Mouse (Mus musculus): ENCODE results near the gene Xrra1. TPM values are rescaled to one million over a fixed set of nuclear protein-coding genes. Genes with fewer than 3 reads are reported as not detected.
"Not testable (repeated sequence)": the region's sequence is repeated elsewhere in the genome, so short reads cannot be mapped to it uniquely, and the experiment has no call there.

Xrra1 gene
- polyA plus RNA-seq, 1 experiment from 2014 or later, result 0.84 TPM

- ATAC-seq (ENCODE audit: low FRiP score), result no peak
- WGBS, result 62% methylated on average over 12 of the region's 12 CpGs
These were observed 98.5 kb downstream of the Xrra1 start for GRCm38 (mm10) chr7:99957226-99957965.

GRCm38 (mm10) chr7:99960571-99960970, 101.7 kb downstream of the Xrra1 start:
- H3K4me1 ChIP-seq, result peaks cover 37% of the 10 kb centered on the region
- H3K27ac ChIP-seq (replicated peaks); H3K4me2 ChIP-seq; H3K4me3 ChIP-seq (replicated peaks); H3K9ac ChIP-seq (replicated peaks); H3K36me3 ChIP-seq; H3K9me3 ChIP-seq (replicated peaks); ATAC-seq (ENCODE audit: low FRiP score); H3K27me3 ChIP-seq (replicated peaks): not testable (repeated sequence)
- WGBS, result 84% methylated on average over 2 of the region's 2 CpGs

More at GRCm38 (mm10) chr7:99957226-99957965, 98.5 kb downstream of the Xrra1 start:
- no peaks in the 10 kb centered on the region for H3K36me3 ChIP-seq
- peaks cover 14% of the 10 kb centered on the region for H3K4me1 ChIP-seq
- H3K9ac ChIP-seq (replicated peaks), result no peak overlapping the region
- H3K9me3 ChIP-seq (replicated peaks), result no peaks in the 10 kb centered on the region
- H3K27ac ChIP-seq (replicated peaks), result peak overlapping the region; percentile 45; the same call in 1 of the 2 replicates
- no peak overlapping the region for H3K4me2 ChIP-seq
- no peak overlapping the region for H3K4me3 ChIP-seq (replicated peaks)
- no peaks in the 10 kb centered on the region for H3K27me3 ChIP-seq (replicated peaks)

GRCm38 (mm10) chr7:99961518-99961917, 102.6 kb downstream of the Xrra1 start:
- ATAC-seq (ENCODE audit: low FRiP score), result no peak

GRCm38 (mm10) chr7:99962536-99963236, 103.8 kb downstream of the Xrra1 start:
- 57% methylated on average over 8 of the region's 8 CpGs for WGBS
- H3K27ac ChIP-seq (replicated peaks), result peak overlapping the region; percentile 33; the same call in 1 of the 2 replicates

More at GRCm38 (mm10) chr7:99961518-99961917, 102.6 kb downstream of the Xrra1 start:
- no peak overlapping the region for H3K9ac ChIP-seq (replicated peaks)
- no peaks in the 10 kb centered on the region for H3K36me3 ChIP-seq
- H3K9me3 ChIP-seq (replicated peaks), result no peaks in the 10 kb centered on the region
- no peak overlapping the region for H3K4me2 ChIP-seq
- peaks cover 46% of the 10 kb centered on the region for H3K4me1 ChIP-seq
- H3K27ac ChIP-seq (replicated peaks), result no peak overlapping the region
- no peak overlapping the region for H3K4me3 ChIP-seq (replicated peaks)
- H3K27me3 ChIP-seq (replicated peaks), result no peaks in the 10 kb centered on the region
- 90% methylated on average over 2 of the region's 2 CpGs for WGBS

GRCm38 (mm10) chr7:99963237-99963860, 104.4 kb downstream of the Xrra1 start:
- H3K9ac ChIP-seq (replicated peaks), result no peak overlapping the region
- peak overlapping the region; percentile 33; the same call in 1 of the 2 replicates for H3K27ac ChIP-seq (replicated peaks)
- no peak for ATAC-seq (ENCODE audit: low FRiP score)
- no peaks in the 10 kb centered on the region for H3K36me3 ChIP-seq
- H3K4me3 ChIP-seq (replicated peaks), result no peak overlapping the region
- no peak overlapping the region; the same call in 1 of the 2 replicates for H3K4me2 ChIP-seq
- 67% methylated on average over 3 of the region's 3 CpGs for WGBS
- no peaks in the 10 kb centered on the region for H3K27me3 ChIP-seq (replicated peaks)
- H3K4me1 ChIP-seq, result peaks cover 58% of the 10 kb centered on the region
- no peaks in the 10 kb centered on the region for H3K9me3 ChIP-seq (replicated peaks)

More at GRCm38 (mm10) chr7:99962536-99963236, 103.8 kb downstream of the Xrra1 start:
- Histone ChIP-seq H3K4me1 (peaks cover 51% of the 10 kb centered on the region), H3K9ac (replicated peaks) (no peak overlapping the region), H3K4me3 (replicated peaks) (no peak overlapping the region), H3K4me2 (no peak overlapping the region; the same call in 1 of the 2 replicates), H3K27me3 (replicated peaks) (no peaks in the 10 kb centered on the region), H3K36me3 (no peaks in the 10 kb centered on the region), H3K9me3 (replicated peaks) (no peaks in the 10 kb centered on the region)
- no peak for ATAC-seq (ENCODE audit: low FRiP score)

GRCm38 (mm10) chr7:99965020-99965841, 106.3 kb downstream of the Xrra1 start:
- Histone ChIP-seq H3K27me3 (replicated peaks) (no peaks in the 10 kb centered on the region), H3K4me3 (replicated peaks) (peak overlapping the region; percentile 6; the same call in 1 of the 2 replicates), H3K4me2 (peak overlapping the region; percentile 49), H3K27ac (replicated peaks) (peak overlapping the region; percentile 89), H3K4me1 (peaks cover 70% of the 10 kb centered on the region), H3K9ac (replicated peaks) (peak overlapping the region; percentile 40), H3K36me3 (no peaks in the 10 kb centered on the region), H3K9me3 (replicated peaks) (no peaks in the 10 kb centered on the region)
- peak; percentile 79 for ATAC-seq (ENCODE audit: low FRiP score)
- 7% methylated on average over 9 of the region's 9 CpGs for WGBS

GRCm38 (mm10) chr7:99966011-99966721, 107.2 kb downstream of the Xrra1 start:
- peak; percentile 40; the same call in 1 of the 2 replicates for ATAC-seq (ENCODE audit: low FRiP score)
- peak overlapping the region; percentile 89 for H3K27ac ChIP-seq (replicated peaks)
- 0 out of 2 replicates have a peak overlapping the region, but pooled peaks have one; percentile 10 for H3K9ac ChIP-seq (replicated peaks)
- H3K4me3 ChIP-seq (replicated peaks), result no peak overlapping the region
- no peaks in the 10 kb centered on the region for H3K27me3 ChIP-seq (replicated peaks)
- H3K4me1 ChIP-seq, result peaks cover 68% of the 10 kb centered on the region
- no peaks in the 10 kb centered on the region for H3K9me3 ChIP-seq (replicated peaks)
- WGBS, result 30% methylated on average over 9 of the region's 9 CpGs
- peak overlapping the region; percentile 7; the same call in 1 of the 2 replicates for H3K4me2 ChIP-seq
- no peaks in the 10 kb centered on the region for H3K36me3 ChIP-seq

Other genes with a start within 250 kb of the Xrra1 start
- gene Tpbgl, start 232.0 kb upstream of the Xrra1 start, polyA plus RNA-seq (2015; fragmentation: Nextera tagmentation; extraction: Ambion mirVana), result 2.5 and 3.2 TPM in 2 replicates
- gene Slco2b1, start 147.8 kb upstream of the Xrra1 start, polyA plus RNA-seq (2015; fragmentation: Nextera tagmentation; extraction: Ambion mirVana), result 6.1 and 8.7 TPM in 2 replicates
- not detected in 2 replicates for gene Olfr520, start 128.8 kb upstream of the Xrra1 start, polyA plus RNA-seq (2015; fragmentation: Nextera tagmentation; extraction: Ambion mirVana)
- gene Olfr521, start 95.6 kb upstream of the Xrra1 start, polyA plus RNA-seq (2015; fragmentation: Nextera tagmentation; extraction: Ambion mirVana), result not detected in 2 replicates
- gene Neu3, start 30.7 kb upstream of the Xrra1 start, polyA plus RNA-seq (2015; fragmentation: Nextera tagmentation; extraction: Ambion mirVana), result 2.4 and 3.6 TPM in 2 replicates
- gene Spcs2, start 4.3 kb downstream of the Xrra1 start, polyA plus RNA-seq (2015; fragmentation: Nextera tagmentation; extraction: Ambion mirVana), result 284 and 313 TPM in 2 replicates
- 4.2 and 4.6 TPM in 2 replicates for gene Rnf169, start 121.3 kb downstream of the Xrra1 start, polyA plus RNA-seq (2015; fragmentation: Nextera tagmentation; extraction: Ambion mirVana)
- 0.28 and 0.37 TPM in 2 replicates for gene Chrdl2, start 147.1 kb downstream of the Xrra1 start, polyA plus RNA-seq (2015; fragmentation: Nextera tagmentation; extraction: Ambion mirVana)